Mouse (Mus musculus): ENCODE measurements around the gene Cyp2c23.

GRCm38 (mm10) chr19:43973711-43974110 is 55.3 kb downstream of the Cyp2c23 start:
- TF ChIP-seq POLR2A (IDR thresholded peaks at IDR 0.05; ENCODE audit: borderline replicate concordance, low read depth, low read length) = no peak
- no peak for TF ChIP-seq CTCF (IDR thresholded peaks at IDR 0.05; ENCODE audit: low read depth, low read length)

Data from bone marrow macrophage, adult 2 months (primary cell).